Mouse (Mus musculus) megakaryocyte, embryonic 14.5 days (primary cell): ENCODE data around the gene Tmem39a.

Source experiments
- FLI1 ChIP-seq: IDR thresholded peaks from 2 replicates; pipeline ENCODE4 v1.6.1; 2012; ENCODE audit warnings: low read length, inconsistent platforms, mixed read lengths
- GATA1 ChIP-seq: IDR thresholded peaks from 3 replicates; pipeline ENCODE4 v1.6.1; 2012; ENCODE audit warnings: mixed read lengths, low read length, inconsistent platforms, borderline replicate concordance

- TF ChIP-seq GATA1 (no peak), FLI1 (no peak)
Observed at GRCm38 (mm10) chr16:38598986-38599680, 40.6 kb downstream of the Tmem39a start.
